Mouse (Mus musculus) embryonic fibroblast, embryonic 13.5 days (primary cell): ENCODE measurements around the gene Gm9747.

Source experiments
- CTCF ChIP-seq: IDR thresholded peaks from 2 replicates; pipeline ENCODE4 v1.5.1; 2011; ENCODE audit warnings: mild to moderate bottlenecking, control low read depth, low read length, moderate library complexity, borderline replicate concordance; ENCODE audit not compliant: insufficient read depth
- POLR2A ChIP-seq: IDR thresholded peaks from 2 replicates; pipeline ENCODE4 v1.6.1; 2011; ENCODE audit warnings: low read depth, mild to moderate bottlenecking, control low read depth, low read length, moderate library complexity

DNA sequence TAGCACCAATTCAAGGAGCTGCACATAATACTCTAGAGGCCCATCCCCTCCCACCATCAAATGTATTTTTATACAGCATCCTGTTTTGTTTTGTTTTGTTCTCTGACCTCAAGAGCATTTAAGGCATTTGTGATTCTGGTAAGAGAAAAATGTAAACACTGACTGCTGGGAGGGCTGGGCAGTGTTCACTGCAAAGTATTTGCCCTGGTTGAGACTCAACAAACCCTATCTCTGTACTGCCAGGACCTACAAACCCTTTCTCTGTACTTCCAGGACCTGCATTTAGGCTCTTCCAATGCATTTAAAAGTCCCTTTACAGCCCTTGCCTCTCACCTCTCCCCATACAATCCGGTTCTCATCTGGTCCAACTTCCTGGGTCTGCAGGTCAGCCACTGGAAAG is 41.4 kb downstream of the Gm9747 start:
- TF ChIP-seq POLR2A, result no peak
- TF ChIP-seq CTCF, result no peak
